Mouse (Mus musculus) adrenal gland, postnatal 25 days (tissue): ENCODE measurements around the gene Dapl1. TPM values are rescaled to one million over a fixed set of nuclear protein-coding genes. Genes with fewer than 3 reads are reported as not detected.
A peak's percentile ranks its signal among the peaks of the same experiment; 100 is the strongest.

Experiments
- DNase-seq: peaks from one replicate; pipeline ENCODE4 v3.0.0; 2021; ENCODE audit warnings: mixed read lengths
- total RNA-seq: library from RNA; stranded (reverse); gene quantifications from 2 replicates; pipeline ENCODE4 v1.2.3, GENCODE M21; 2021

The Dapl1 gene
- total RNA-seq, 1 experiment from 2014 or later, result 0.61 TPM

GRCm38 (mm10) chr2:59474336-59474735, 10.1 kb upstream of the Dapl1 start:
- DNase-seq, result no peak

DNA sequence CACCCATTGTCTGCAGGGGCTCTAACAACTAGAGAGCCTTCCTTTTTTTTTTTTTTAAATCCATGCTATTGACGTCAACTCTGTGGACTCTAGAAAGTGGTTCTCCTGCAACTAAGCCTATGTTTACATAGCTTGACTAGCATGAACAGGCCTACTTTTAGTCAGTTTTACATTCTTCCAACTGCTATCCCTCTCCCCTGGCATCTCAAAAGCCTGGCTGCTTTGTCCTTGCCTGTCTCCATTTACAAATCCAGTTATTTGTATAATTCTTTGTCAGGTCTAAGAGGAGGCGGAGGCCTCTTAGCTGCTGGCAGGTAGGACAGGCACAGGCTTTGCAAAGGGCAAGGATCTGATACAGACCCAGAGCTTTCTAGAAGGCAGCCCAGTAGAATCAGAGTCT, 627 bp downstream of the Dapl1 start:
- no peak for DNase-seq

- DNase-seq, result no peak
Observed at GRCm38 (mm10) chr2:59485657-59486056, 1.2 kb downstream of the Dapl1 start.

- DNase-seq, result no peak
Observed at GRCm38 (mm10) chr2:59486196-59486845, 1.9 kb downstream of the Dapl1 start.

- no peak for DNase-seq
Observed at GRCm38 (mm10) chr2:59488235-59488634, 3.8 kb downstream of the Dapl1 start.

DNA sequence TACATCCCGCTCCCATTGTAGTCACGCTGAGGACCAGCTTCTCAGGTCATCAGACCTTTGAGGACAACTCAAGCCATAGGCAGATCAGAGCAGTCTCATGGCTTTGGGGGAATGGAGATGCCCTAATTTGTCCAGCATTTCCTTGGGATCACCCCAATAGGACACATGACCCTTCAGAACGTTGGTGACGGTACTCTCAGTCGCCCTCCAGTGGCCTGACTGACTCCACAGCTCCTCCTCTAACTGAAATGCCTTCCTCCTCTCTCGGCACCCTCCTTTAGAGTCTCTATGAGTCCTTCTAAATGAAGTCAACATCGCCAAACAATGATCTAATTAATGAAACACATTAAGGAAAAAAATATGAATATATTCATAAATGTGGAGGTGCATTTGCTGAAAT, 5.9 kb downstream of the Dapl1 start:
- DNase-seq, result peak; percentile 28

GRCm38 (mm10) chr2:59493445-59494085, 9.1 kb downstream of the Dapl1 start:
- DNase-seq, result no peak

DNA sequence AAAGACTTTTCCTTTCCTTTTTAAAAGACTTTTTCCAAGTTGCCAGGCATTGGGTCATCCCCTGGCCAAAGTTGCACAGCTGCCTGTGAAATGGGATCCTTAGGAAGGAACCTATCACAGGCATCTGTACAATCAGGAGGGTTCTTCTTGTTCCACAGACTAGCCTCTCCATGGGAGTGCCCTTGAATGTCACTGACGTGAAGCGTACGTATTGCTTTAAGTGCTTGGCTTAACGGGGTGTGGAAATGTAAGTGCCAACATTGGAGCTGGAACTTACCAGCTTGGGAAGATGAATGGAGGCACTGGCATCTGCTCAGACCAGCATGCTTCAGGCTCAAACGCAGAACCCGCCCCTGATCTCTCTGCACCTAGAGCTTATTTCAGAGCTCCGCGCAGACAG, 14.7 kb downstream of the Dapl1 start:
- no peak for DNase-seq

GRCm38 (mm10) chr2:59499717-59500116, 15.3 kb downstream of the Dapl1 start:
- no peak for DNase-seq

DNA sequence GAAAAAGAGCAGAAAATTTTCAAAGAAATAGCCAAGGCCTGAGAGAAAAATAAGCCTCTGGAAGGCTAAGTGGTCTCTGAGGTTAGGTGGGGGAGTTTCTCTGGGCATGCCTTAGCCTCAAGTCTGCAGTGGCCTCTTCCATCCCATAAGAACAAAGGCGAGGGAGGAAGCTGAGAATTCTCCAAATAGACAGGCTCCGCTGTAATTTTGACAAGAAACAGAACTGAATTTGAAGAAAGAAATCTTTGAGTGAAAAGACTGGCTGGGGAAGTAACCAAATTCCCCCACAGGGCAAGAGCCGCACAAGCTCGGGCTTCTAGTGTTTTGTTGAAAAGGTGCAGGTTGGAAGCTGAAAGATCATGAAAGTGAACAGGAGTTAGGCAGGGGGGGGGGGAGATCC, 24.6 kb downstream of the Dapl1 start:
- DNase-seq, result no peak

DNA sequence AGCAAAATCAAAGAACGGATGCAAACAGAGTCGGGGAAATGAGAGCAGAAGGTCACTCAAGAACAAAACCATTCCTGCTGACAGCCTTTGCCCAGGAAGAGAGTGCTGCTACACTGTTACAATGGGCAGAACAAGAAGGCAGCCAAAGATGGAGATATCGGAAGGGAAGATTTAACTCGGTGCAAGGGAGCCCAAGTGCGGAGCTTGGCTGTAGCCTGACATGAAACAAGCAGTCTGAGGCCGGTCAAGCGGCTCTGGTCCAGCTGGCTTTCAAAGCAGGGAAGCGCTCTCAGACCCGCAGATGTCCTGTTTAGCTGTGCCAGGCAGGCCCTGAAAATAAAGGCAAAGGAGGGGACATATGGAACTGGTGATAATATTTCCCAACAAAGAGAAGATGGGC, 26.0 kb downstream of the Dapl1 start:
- no peak for DNase-seq

DNA sequence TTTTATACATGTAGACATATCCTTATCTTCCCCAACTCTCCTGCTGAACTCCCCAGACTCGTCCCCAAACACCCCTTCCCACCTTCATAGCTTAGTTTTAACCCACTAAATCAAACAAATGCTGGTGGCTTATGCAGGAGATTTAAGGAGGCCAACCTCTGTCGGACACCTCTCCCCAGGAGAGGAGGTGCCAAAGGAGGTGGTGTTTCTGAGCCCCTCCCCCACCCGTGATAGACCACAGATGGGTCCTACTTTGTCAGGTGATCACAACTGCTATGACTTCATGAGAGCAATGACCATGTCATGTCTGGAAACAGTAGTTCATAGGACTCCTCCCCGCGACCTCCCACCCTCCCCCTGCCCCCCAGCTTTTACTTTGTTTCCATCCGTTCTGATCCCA, 26.4 kb downstream of the Dapl1 start:
- DNase-seq, result no peak

DNA sequence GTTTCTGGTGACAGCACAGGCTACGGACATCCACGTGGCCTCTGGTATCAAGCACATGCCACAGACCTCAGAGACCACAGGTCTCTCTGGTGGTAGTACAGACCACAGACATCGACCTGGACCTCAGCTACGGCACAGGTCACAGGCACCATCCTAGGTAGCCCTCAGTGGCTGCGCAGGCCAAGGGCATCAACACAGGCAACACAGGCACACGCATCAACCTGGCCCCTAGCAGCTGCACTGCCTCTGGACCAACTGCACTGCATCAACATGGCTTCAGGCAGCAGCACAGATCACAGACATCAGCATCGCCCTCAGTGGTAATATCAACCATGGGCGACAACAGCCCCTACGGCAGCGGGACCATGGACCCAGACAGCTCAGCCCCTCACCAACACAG, 36.2 kb downstream of the Dapl1 start:
- no peak for DNase-seq

GRCm38 (mm10) chr2:59522079-59522684, 37.7 kb downstream of the Dapl1 start:
- peak; percentile 76 for DNase-seq

DNA sequence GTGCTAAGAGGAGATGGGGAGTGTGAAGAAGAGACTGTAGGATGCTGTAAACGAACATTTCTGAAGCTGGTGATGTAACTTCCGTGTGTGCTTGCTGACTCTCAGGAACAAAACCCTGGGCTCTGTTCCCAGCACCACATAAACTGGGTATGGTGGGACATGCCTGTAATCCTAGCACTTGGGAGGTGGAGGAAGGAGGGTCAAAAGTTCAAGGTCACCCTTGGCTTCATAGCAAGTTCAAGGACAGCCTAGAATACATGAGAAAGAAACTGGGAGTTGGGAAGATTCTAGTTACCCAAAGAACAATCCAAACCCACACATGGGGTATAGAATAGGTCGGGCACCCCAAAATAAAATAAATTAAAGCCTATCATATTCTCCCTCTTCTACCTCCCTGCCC, 39.1 kb downstream of the Dapl1 start:
- DNase-seq, result no peak

GRCm38 (mm10) chr2:59526893-59527292, 42.4 kb downstream of the Dapl1 start:
- DNase-seq, result no peak

DNA sequence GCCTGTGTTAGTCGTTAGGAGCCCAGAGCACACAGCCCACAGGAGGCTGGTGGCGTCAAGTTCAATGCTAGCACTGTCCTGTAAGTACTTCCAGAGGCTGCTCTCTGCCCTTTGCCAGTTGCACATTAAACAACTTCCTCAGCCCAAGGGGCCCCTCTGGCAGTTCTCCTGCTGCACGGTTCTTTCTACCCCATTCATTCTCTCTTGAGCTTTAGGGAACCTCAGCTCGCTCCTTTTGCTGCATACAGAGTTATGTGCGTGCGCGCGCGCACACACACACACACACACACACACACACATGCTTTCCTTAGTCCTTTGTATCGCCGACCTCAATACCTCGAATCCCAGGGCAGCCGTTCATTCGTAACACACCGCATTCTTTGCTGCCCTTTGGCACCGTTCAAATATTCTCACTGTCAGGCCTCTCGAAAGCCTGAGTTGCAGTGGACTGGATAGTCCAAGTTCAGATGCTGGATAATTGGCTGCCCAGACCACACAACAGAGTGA, 45.2 kb downstream of the Dapl1 start:
- DNase-seq, result no peak

- no peak for DNase-seq
Observed at GRCm38 (mm10) chr2:59530811-59531210, 46.4 kb downstream of the Dapl1 start.

GRCm38 (mm10) chr2:59532999-59533398, 48.5 kb downstream of the Dapl1 start:
- no peak for DNase-seq

GRCm38 (mm10) chr2:59533504-59533903, 49.1 kb downstream of the Dapl1 start:
- DNase-seq, result no peak

- DNase-seq, result no peak
Observed at GRCm38 (mm10) chr2:59533971-59534748, 49.7 kb downstream of the Dapl1 start.

GRCm38 (mm10) chr2:59536958-59537357, 52.5 kb downstream of the Dapl1 start:
- DNase-seq, result no peak

GRCm38 (mm10) chr2:59538031-59538430, 53.6 kb downstream of the Dapl1 start:
- no peak for DNase-seq
